Mouse (Mus musculus): ENCODE measurements around the gene Anp32a. TPM values are rescaled to one million over a fixed set of nuclear protein-coding genes. Genes with fewer than 3 reads are reported as not detected.

Gene Anp32a
- total and polyA plus RNA-seq, 2 experiments, result 27.3 to 96.2 TPM

DNA sequence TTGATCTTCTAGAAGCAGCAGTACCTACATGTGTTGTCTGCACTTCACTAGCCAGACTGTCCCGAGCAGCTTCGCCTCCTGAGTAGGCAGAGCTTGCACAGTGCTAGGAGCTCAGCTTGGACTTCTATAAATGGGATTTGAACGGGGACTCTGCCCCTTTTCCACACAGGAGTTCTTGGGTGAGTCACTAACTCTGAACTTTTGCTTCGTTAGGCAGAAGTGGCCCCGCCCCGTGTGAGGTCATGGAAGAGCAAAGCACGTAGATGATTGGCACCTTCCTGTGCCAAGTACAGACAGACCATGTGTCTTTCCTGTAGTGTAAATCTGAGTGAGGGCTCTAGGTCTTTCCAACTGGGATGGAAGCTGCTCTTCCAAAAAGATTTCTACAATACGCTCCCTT is 85.9 kb downstream of the Anp32a start:
- TF ChIP-seq POLR2A (IDR thresholded peaks at IDR 0.05; ENCODE audit: extremely low read depth, insufficient read depth, low read length) (no peak), CTCF (IDR thresholded peaks at IDR 0.05; ENCODE audit: low read depth, low read length) (no peak)
- Histone ChIP-seq H3K27me3 (ENCODE audit: control insufficient read depth, insufficient read depth, low read length) (no peaks in the 10 kb centered on the region), H3K9ac (ENCODE audit: low read depth, low read length) (no peak overlapping the region), H3K4me1 (ENCODE audit: control insufficient read depth, insufficient read depth, low read length) (no peaks in the 10 kb centered on the region), H3K27ac (replicated peaks; ENCODE audit: insufficient read depth, low read depth, low read length) (no peak overlapping the region), H3K36me3 (ENCODE audit: control insufficient read depth, insufficient read depth, low read length) (no peaks in the 10 kb centered on the region), H3K79me2 (ENCODE audit: control insufficient read depth, insufficient read depth, low read length) (no peaks in the 10 kb centered on the region), H3K4me3 (ENCODE audit: insufficient read depth, low read depth, low read length) (no peak overlapping the region)
- peak; percentile 65 for DNase-seq (ENCODE audit: extremely low read depth, low read depth, low spot score)
- 59% methylated on average over 8 of the region's 8 CpGs for WGBS

Other genes with a start within 250 kb of the Anp32a start
- gene Glce, start 218.6 kb upstream of the Anp32a start, total RNA-seq (2014; rRNA removed), result 18.3 and 24.3 TPM in 2 replicates
- 3.0 and 4.6 TPM in 2 replicates for gene Glce, start 218.6 kb upstream of the Anp32a start, polyA plus RNA-seq (2012; rRNA removed)
- not detected in 2 replicates for gene Spesp1, start 59.1 kb upstream of the Anp32a start, total RNA-seq (2014; rRNA removed)
- gene Spesp1, start 59.1 kb upstream of the Anp32a start, polyA plus RNA-seq (2012; rRNA removed), result not detected in 2 replicates
- 1.5 and 2.2 TPM in 2 replicates for gene Coro2b, start 195.8 kb downstream of the Anp32a start, total RNA-seq (2014; rRNA removed)
- gene Coro2b, start 195.8 kb downstream of the Anp32a start, polyA plus RNA-seq (2012; rRNA removed), result 1.3 and 2.7 TPM in 2 replicates

All from liver, adult 2 months (tissue).